Mouse (Mus musculus) hindbrain, postnatal 0 days (tissue): Measurements from ENCODE around the gene Foxo3. TPM values are rescaled to one million over a fixed set of nuclear protein-coding genes. Genes with fewer than 3 reads are reported as not detected.

Experiments used
- ATAC-seq: fragments of 200-750 bp; cut with Nextera tagmentation; 2 replicates; pipeline ENCODE4 v1.8.0; 2017; ENCODE audit warnings: mild to moderate bottlenecking, moderate TSS enrichment, moderate library complexity
- DNase-seq: peaks from one replicate; pipeline ENCODE4 v3.0.0-alpha.2; 2015; ENCODE audit warnings: low spot score
- H3K27ac ChIP-seq: fragments of 300-500 bp; sonication (generic); 2 replicates; pipeline ENCODE4 v1.5.1; 2014; ENCODE audit warnings: mild to moderate bottlenecking
- H3K27me3 ChIP-seq: fragments of 300-500 bp; sonication (generic); 2 replicates; pipeline ENCODE4 v1.6.1; 2014; ENCODE audit warnings: low read length, mixed read lengths; ENCODE audit not compliant: insufficient read depth
- H3K36me3 ChIP-seq: fragments of 300-500 bp; sonication (generic); 2 replicates; pipeline ENCODE4 v1.6.1; 2014; ENCODE audit warnings: low read length, mixed read lengths; ENCODE audit not compliant: insufficient read depth
- H3K4me1 ChIP-seq: fragments of 300-500 bp; sonication (generic); 2 replicates; pipeline ENCODE4 v1.6.1; 2014; ENCODE audit warnings: antibody characterized with exemption, low read length, mixed read lengths; ENCODE audit not compliant: insufficient read depth
- H3K4me2 ChIP-seq: fragments of 300-500 bp; sonication (generic); 2 replicates; pipeline ENCODE4 v1.6.1; 2014; ENCODE audit warnings: low read depth, mild to moderate bottlenecking, low read length, moderate library complexity, mixed read lengths
- H3K4me3 ChIP-seq: fragments of 300-500 bp; sonication (generic); 2 replicates; pipeline ENCODE4 v1.5.1; 2014; ENCODE audit warnings: low read length
- H3K9ac ChIP-seq: fragments of 300-500 bp; sonication (generic); replicated peaks from 2 replicates; pipeline ENCODE4 v1.6.1; 2014; ENCODE audit warnings: mild to moderate bottlenecking, low read length, moderate library complexity, mixed read lengths
- H3K9me3 ChIP-seq: fragments of 300-500 bp; sonication (generic); 2 replicates; pipeline ENCODE4 v1.6.1; 2016; ENCODE audit warnings: low read length, mixed read lengths
- CTCF ChIP-seq: IDR thresholded peaks from 2 replicates; pipeline ENCODE4 v1.5.1; 2016; ENCODE audit warnings: antibody characterized with exemption, control low read depth, low read depth
- WGBS: fragments of 180-500 bp; shearing (Covaris S2); extraction: QIAGEN DNeasy Blood & Tissue Kit; methylation state at CpG from one replicate; pipeline ENCODE4 v1.1.7; 2014; 5-methylcytosine and 5-hydroxymethylcytosine counted together
- polyA plus RNA-seq: library from polyadenylated mRNA; unstranded; fragments of >200 nt; fragmentation: Nextera tagmentation; extraction: Ambion mirVana; gene quantifications from 2 replicates; pipeline ENCODE4 v1.2.1, GENCODE M21; 2015
- total RNA-seq: library from RNA; depleted of rRNA; stranded (reverse); fragments of >200 nt; gene quantifications from 2 replicates; pipeline ENCODE4 v1.2.3, GENCODE M21; 2014; rRNA removed

Gene Foxo3
- total and polyA plus RNA-seq, 2 experiments from 2014 or later: 8.6 to 54.7 TPM

DNA sequence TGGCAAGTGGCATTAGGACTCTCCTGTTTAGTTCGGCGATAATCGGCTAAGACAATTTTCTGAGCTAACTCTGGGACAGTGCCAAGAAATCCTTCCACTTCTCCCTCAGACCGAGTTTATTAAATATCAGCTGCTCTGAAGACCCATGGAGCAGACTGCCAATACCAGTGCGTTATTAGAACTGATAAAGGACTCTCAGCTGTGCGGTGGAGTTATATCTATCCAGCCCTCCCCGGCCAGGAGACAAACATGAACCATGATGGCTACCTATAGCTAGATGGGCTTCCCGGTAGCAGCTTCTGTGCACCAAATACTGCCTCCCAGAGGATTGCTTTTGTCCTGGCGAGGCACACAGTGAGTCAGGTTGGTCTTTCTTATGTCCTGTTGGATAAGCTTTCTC is 134.5 kb downstream of the Foxo3 start:
- H3K9me3 ChIP-seq: no peaks in the 10 kb centered on the region
- H3K4me3 ChIP-seq: no peak overlapping the region
- no peaks in the 10 kb centered on the region for H3K4me1 ChIP-seq
- no peaks in the 10 kb centered on the region for H3K36me3 ChIP-seq
- 52% methylated on average over 9 of the region's 9 CpGs for WGBS
- H3K27me3 ChIP-seq: no peaks in the 10 kb centered on the region
- DNase-seq (peak; percentile 26), ATAC-seq (no peak)
- no peak overlapping the region for H3K27ac ChIP-seq
- no peak overlapping the region for H3K4me2 ChIP-seq
- no peak for TF ChIP-seq CTCF
- no peak overlapping the region for H3K9ac ChIP-seq

DNA sequence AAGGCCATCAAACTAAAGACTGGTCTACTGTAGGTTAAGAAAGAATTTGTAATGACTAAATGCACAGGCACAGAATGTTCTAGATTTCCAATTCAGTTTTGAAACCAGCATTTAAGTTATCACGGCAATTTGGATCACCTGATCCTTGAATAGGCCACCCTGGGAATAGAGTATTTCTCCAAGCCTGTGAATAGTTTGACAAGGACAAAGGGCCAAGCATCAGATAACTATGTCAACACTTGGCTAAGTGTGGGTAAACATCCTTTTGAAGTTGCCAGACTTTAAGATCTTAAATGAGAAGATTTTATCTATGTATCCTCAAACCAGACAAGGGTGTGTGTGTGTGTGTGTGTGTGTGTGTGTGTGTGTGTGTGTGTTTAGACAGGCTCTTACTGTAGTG is 136.8 kb downstream of the Foxo3 start:
- Histone ChIP-seq H3K9ac (no peak overlapping the region), H3K4me1 (no peaks in the 10 kb centered on the region), H3K27ac (no peak overlapping the region), H3K36me3 (no peaks in the 10 kb centered on the region), H3K27me3 (no peaks in the 10 kb centered on the region), H3K4me2 (no peak overlapping the region), H3K9me3 (no peaks in the 10 kb centered on the region), H3K4me3 (no peak overlapping the region)
- no peak for DNase-seq
- ATAC-seq: no peak
- TF ChIP-seq CTCF: no peak
- 80% methylated on average over 1 of the region's 1 CpGs for WGBS

DNA sequence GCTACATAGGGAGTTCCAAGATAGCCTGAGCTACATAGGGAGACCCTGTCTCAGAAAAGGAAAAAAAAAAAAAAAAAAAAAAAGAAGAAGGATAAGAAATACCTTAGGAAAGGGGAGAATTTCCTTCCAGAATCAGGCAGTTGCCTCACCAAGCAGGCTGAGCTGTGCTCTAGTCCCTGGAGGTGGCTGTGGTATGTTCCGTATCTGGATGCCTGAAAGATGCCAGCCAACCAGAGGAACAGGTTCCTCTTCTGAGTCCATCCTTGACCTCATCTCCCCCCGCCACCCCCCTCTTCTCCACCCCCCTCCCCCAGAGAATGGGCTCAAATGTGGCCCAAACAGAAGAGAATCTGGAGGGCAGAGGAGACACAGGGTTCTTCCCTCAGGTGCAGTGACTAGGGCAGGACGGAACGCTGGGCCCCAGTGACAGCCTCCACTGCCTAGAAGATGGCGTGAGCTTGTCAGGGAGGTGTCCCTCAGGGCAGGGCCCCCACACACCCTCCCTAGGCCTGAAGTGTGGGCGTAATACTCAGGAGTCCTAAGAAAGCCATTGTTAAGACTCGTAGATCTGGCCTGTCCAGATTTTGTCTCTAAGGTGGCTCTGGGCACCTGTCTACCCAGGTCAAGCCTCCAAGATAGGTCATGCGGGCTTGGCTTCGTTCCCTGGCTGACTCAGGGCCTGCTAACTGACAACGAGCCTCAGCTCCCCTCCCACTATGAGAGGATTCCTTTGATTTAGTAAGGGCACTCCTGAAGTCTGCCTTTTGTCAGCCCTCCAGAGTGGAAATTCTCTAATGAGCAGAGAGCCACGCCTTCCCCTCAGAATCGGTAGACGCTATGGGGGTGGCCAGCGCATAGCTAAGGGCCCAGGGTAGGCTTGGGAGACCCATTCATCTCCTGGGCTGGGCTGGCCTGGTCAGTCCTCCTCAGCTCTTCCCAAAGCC is 141.5 kb downstream of the Foxo3 start:
- H3K27me3 ChIP-seq: no peaks in the 10 kb centered on the region
- ATAC-seq (no peak), DNase-seq (no peak)
- H3K9me3 ChIP-seq: no peaks in the 10 kb centered on the region
- no peak overlapping the region for H3K27ac ChIP-seq
- no peaks in the 10 kb centered on the region for H3K36me3 ChIP-seq
- WGBS: 80% methylated on average over 14 of the region's 14 CpGs
- H3K4me2 ChIP-seq: no peak overlapping the region
- TF ChIP-seq CTCF: no peak
- H3K4me3 ChIP-seq: no peak overlapping the region
- H3K4me1 ChIP-seq: no peaks in the 10 kb centered on the region
- no peak overlapping the region for H3K9ac ChIP-seq

Other genes with a start within 250 kb of the Foxo3 start
- 7.1 and 8.1 TPM in 2 replicates for gene Afg1l, start 201.8 kb upstream of the Foxo3 start, total RNA-seq
- gene Afg1l, start 201.8 kb upstream of the Foxo3 start, polyA plus RNA-seq: 6.6 and 7.9 TPM in 2 replicates
- gene Snx3, start 225.3 kb upstream of the Foxo3 start, total RNA-seq: 129 and 134 TPM in 2 replicates
- gene Snx3, start 225.3 kb upstream of the Foxo3 start, polyA plus RNA-seq: 339 and 344 TPM in 2 replicates